Mouse (Mus musculus) heart, embryonic 11.5 days (tissue): ENCODE results near the gene Elf5. TPM values are rescaled to one million over a fixed set of nuclear protein-coding genes. Genes with fewer than 3 reads are reported as not detected.
A peak's percentile ranks its signal among the peaks of the same experiment; 100 is the strongest.

Experiments used
- ATAC-seq: fragments of 200-750 bp; cut with Nextera tagmentation; replicated peaks from 2 replicates; pipeline ENCODE4 v1.8.0; 2017; ENCODE audit warnings: moderate library complexity; ENCODE audit not compliant: insufficient number of reproducible peaks, low FRiP score, low TSS enrichment
- H3K27ac ChIP-seq: fragments of 300-500 bp; sonication (generic); 2 replicates; pipeline ENCODE4 v1.5.1; 2014; ENCODE audit warnings: mild to moderate bottlenecking, low read depth, low read length
- H3K27me3 ChIP-seq: fragments of 300-500 bp; sonication (generic); 2 replicates; pipeline ENCODE4 v1.6.1; 2014; ENCODE audit warnings: mild to moderate bottlenecking, low read length, mixed read lengths; ENCODE audit not compliant: control insufficient read depth, insufficient read depth
- H3K36me3 ChIP-seq: fragments of 300-500 bp; sonication (generic); 2 replicates; pipeline ENCODE4 v1.6.1; 2014; ENCODE audit warnings: mild to moderate bottlenecking, low read length, moderate library complexity, mixed read lengths; ENCODE audit not compliant: control insufficient read depth, insufficient read depth
- H3K4me1 ChIP-seq: fragments of 300-500 bp; sonication (generic); 2 replicates; pipeline ENCODE4 v1.6.1; 2014; ENCODE audit warnings: low read length; ENCODE audit not compliant: control insufficient read depth, insufficient read depth
- H3K4me2 ChIP-seq: fragments of 300-500 bp; sonication (generic); 2 replicates; pipeline ENCODE4 v1.6.1; 2014; ENCODE audit warnings: mild to moderate bottlenecking, moderate library complexity
- H3K4me3 ChIP-seq: fragments of 300-500 bp; sonication (generic); 2 replicates; pipeline ENCODE4 v1.5.1; 2014; ENCODE audit warnings: low read depth, low read length
- H3K9ac ChIP-seq: fragments of 300-500 bp; sonication (generic); 2 replicates; pipeline ENCODE4 v1.6.1; 2014; ENCODE audit warnings: mild to moderate bottlenecking, low read depth, low read length, moderate library complexity
- H3K9me3 ChIP-seq: fragments of 300-500 bp; sonication (generic); replicated peaks from 2 replicates; pipeline ENCODE4 v1.6.1; 2016; ENCODE audit warnings: low read length; ENCODE audit not compliant: control insufficient read depth
- WGBS: fragments of 180-500 bp; shearing (Covaris S2); extraction: QIAGEN DNeasy Blood & Tissue Kit; methylation state at CpG from one replicate; pipeline ENCODE4 v1.1.7; 2014; ENCODE audit not compliant: insufficient replicate concordance; 5-methylcytosine and 5-hydroxymethylcytosine counted together
- polyA plus RNA-seq: library from polyadenylated mRNA; unstranded; fragments of >200 nt; fragmentation: Nextera tagmentation; extraction: Ambion mirVana; gene quantifications from 2 replicates; pipeline ENCODE4 v1.2.1, GENCODE M21; 2014

Elf5 gene
- polyA plus RNA-seq, 1 experiment from 2014 or later, result not detected

GRCm38 (mm10) chr2:103481314-103482231 lies 70.1 kb downstream of the Elf5 start:
- Histone ChIP-seq H3K36me3 (no peaks in the 10 kb centered on the region), H3K4me1 (0 out of 2 replicates have a peak, but pooled peaks cover 7% of the 10 kb centered on the region), H3K27ac (no peak overlapping the region), H3K4me2 (no peak overlapping the region), H3K4me3 (no peak overlapping the region), H3K27me3 (no peaks in the 10 kb centered on the region), H3K9me3 (no peaks in the 10 kb centered on the region), H3K9ac (no peak overlapping the region)
- ATAC-seq, result no peak
- WGBS, result 81% methylated on average over 11 of the region's 11 CpGs

DNA sequence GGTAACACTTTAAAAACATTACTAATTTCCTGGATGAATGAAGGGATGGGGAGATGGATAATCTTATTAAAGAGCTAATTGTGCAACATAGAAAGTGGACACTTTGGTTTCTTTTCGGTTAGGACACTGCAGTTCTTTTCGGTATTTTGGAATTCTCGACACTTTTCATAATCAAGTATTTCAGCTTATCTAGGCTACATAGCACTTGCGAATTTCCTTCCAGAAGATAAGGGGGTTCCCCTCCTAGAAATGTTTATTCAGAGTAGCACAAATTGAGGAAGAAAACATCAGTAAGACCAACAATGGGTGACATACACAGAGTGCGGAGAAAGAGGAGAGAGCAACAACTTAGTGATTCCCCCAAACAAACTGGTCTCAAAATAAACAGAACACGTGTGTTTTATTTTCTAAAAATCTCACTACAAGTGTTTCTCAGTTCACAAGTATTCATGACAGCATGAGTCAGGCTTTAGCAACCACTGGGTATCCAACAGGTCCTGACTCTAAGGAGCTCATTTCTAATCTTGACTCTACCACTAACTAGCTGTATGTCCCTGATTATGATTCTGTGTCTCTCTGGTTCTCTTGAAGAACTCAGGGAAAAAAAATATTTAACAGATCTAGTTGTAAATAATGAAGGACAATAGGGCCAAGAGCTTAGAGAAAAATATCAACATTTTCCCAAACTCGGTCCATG lies 71.9 kb downstream of the Elf5 start:
- no peak for ATAC-seq
- Histone ChIP-seq H3K4me2 (peak overlapping the region; percentile 81), H3K4me1 (0 out of 2 replicates have a peak, but pooled peaks cover 5% of the 10 kb centered on the region), H3K4me3 (peak overlapping the region; percentile 85), H3K9me3 (no peaks in the 10 kb centered on the region), H3K36me3 (no peaks in the 10 kb centered on the region), H3K27ac (no peak overlapping the region), H3K9ac (no peak overlapping the region), H3K27me3 (no peaks in the 10 kb centered on the region)
- 57% methylated on average over 7 of the region's 7 CpGs for WGBS

DNA sequence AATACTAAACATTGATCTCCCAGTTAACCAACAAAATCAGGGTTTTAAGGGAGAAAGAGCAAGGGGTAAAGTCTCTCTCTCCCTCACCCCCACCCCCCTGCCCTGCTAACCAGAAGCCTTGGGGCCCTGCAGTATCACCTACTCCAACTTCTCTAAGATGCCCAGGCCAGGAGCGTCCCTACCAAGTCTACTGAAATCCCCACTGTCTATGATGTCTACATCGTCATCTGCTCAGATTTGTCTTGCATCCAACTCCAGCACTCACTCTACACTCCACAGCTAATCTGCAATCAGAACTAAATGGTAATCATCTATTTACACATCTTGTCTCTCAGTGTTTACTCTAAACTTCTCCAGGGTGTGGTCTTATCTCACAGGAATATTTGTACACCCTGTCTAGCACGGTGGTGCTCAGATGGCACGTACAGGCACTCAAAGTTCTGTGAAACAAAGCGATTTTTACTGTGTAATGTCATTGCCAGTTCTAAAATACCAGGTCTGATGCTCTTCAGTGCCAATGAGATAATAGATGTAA lies 72.6 kb downstream of the Elf5 start:
- Histone ChIP-seq H3K9me3 (no peaks in the 10 kb centered on the region), H3K36me3 (no peaks in the 10 kb centered on the region), H3K4me1 (0 out of 2 replicates have a peak, but pooled peaks cover 5% of the 10 kb centered on the region), H3K4me3 (peak overlapping the region; percentile 85), H3K9ac (peak overlapping the region; percentile 92), H3K27ac (peak overlapping the region; percentile 96), H3K4me2 (peak overlapping the region; percentile 81), H3K27me3 (no peaks in the 10 kb centered on the region)
- WGBS, result 22% methylated on average over 5 of the region's 5 CpGs
- ATAC-seq, result 0 out of 2 replicates have a peak, but pooled peaks have one; percentile 23

- Histone ChIP-seq H3K9ac (peak within 1 kb of the TSS; percentile 92), H3K27me3 (no peaks in the 10 kb centered on the region), H3K4me3 (peak within 1 kb of the TSS; percentile 85), H3K9me3 (no peaks in the 10 kb centered on the region), H3K4me2 (peak within 1 kb of the TSS; percentile 81), H3K4me1 (0 out of 2 replicates have a peak, but pooled peaks cover 5% of the 10 kb centered on the region), H3K27ac (peak within 1 kb of the TSS; percentile 96), H3K36me3 (no peaks in the 10 kb centered on the region)
- under 1% methylated on average over 41 of the region's 41 CpGs for WGBS
- ATAC-seq, result peak; percentile 99
Observed at GRCm38 (mm10) chr2:103484617-103485401, 73.3 kb downstream of the Elf5 start, which contains the start of gene Cat. Gene Cat (minus strand): TSS chr2:103485160.

DNA sequence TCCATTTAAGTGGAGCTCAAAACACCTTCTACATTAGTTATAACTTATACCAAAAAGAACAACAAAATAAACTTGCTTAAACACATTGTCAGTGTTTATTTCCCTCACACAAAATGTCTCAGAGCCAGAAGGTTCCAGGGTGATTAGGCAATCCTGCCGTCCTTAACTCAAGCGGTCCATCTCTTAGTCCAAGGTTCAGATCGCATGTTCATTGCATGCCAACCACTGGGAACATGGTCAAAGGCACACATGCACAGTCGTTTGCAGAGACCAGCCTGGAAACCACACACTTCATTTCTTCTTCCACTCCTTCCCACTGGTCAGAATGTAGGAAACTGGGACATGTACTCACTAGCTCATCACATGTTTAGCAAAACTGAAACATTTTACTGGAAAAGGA lies 81.0 kb downstream of the Elf5 start:
- H3K4me1 ChIP-seq, result no peaks in the 10 kb centered on the region
- H3K9ac ChIP-seq, result no peak overlapping the region
- no peak overlapping the region for H3K4me2 ChIP-seq
- H3K27ac ChIP-seq, result no peak overlapping the region
- 78% methylated on average over 4 of the region's 4 CpGs for WGBS
- no peak for ATAC-seq
- H3K36me3 ChIP-seq, result no peaks in the 10 kb centered on the region
- H3K27me3 ChIP-seq, result no peaks in the 10 kb centered on the region
- H3K9me3 ChIP-seq, result no peaks in the 10 kb centered on the region
- no peak overlapping the region for H3K4me3 ChIP-seq

GRCm38 (mm10) chr2:103493827-103494226 lies 82.3 kb downstream of the Elf5 start:
- WGBS, result 56% methylated on average over 4 of the region's 4 CpGs
- H3K9ac ChIP-seq, result no peak overlapping the region
- H3K27me3 ChIP-seq, result no peaks in the 10 kb centered on the region
- no peak overlapping the region for H3K4me3 ChIP-seq
- no peak overlapping the region for H3K4me2 ChIP-seq
- H3K36me3 ChIP-seq, result no peaks in the 10 kb centered on the region
- no peaks in the 10 kb centered on the region for H3K4me1 ChIP-seq
- ATAC-seq, result no peak
- H3K9me3 ChIP-seq, result no peaks in the 10 kb centered on the region
- no peak overlapping the region for H3K27ac ChIP-seq

GRCm38 (mm10) chr2:103495633-103496418 lies 84.3 kb downstream of the Elf5 start:
- Histone ChIP-seq H3K36me3 (no peaks in the 10 kb centered on the region), H3K9me3 (no peaks in the 10 kb centered on the region), H3K4me3 (no peak overlapping the region), H3K4me1 (no peaks in the 10 kb centered on the region), H3K9ac (no peak overlapping the region), H3K4me2 (no peak overlapping the region), H3K27me3 (no peaks in the 10 kb centered on the region), H3K27ac (no peak overlapping the region)
- ATAC-seq, result no peak
- 82% methylated on average over 6 of the region's 6 CpGs for WGBS
